Mouse (Mus musculus) lung, embryonic 16.5 days (tissue): ENCODE measurements around the gene Edf1. TPM values are rescaled to one million over a fixed set of nuclear protein-coding genes. Genes with fewer than 3 reads are reported as not detected.

Experiments used
- ATAC-seq: fragments of 200-750 bp; cut with Nextera tagmentation; 2 replicates; pipeline ENCODE4 v1.8.0; 2017; ENCODE audit warnings: low read depth, mild to moderate bottlenecking, moderate library complexity
- H3K27ac ChIP-seq: fragments of 300-500 bp; sonication (generic); 2 replicates; pipeline ENCODE4 v1.5.1; 2014; ENCODE audit warnings: mild to moderate bottlenecking, control low read depth, low read length
- H3K27me3 ChIP-seq: fragments of 300-500 bp; sonication (generic); 2 replicates; pipeline ENCODE4 v1.6.1; 2014; ENCODE audit warnings: low read depth, low read length, mixed read lengths; ENCODE audit not compliant: control insufficient read depth, insufficient read depth
- H3K36me3 ChIP-seq: fragments of 300-500 bp; sonication (generic); 2 replicates; pipeline ENCODE4 v1.6.1; 2014; ENCODE audit warnings: low read length; ENCODE audit not compliant: control insufficient read depth, insufficient read depth
- H3K4me1 ChIP-seq: fragments of 300-500 bp; sonication (generic); replicated peaks from 2 replicates; pipeline ENCODE4 v1.6.1; 2014; ENCODE audit warnings: low read length, mixed read lengths; ENCODE audit not compliant: control insufficient read depth, insufficient read depth
- H3K4me2 ChIP-seq: fragments of 300-500 bp; sonication (generic); 2 replicates; pipeline ENCODE4 v1.6.1; 2014; ENCODE audit warnings: low read depth, low read length, control low read depth
- H3K4me3 ChIP-seq: fragments of 300-500 bp; sonication (generic); 2 replicates; pipeline ENCODE4 v1.5.1; 2014; ENCODE audit warnings: mild to moderate bottlenecking, low read length, control low read depth
- H3K9ac ChIP-seq: fragments of 300-500 bp; sonication (generic); 2 replicates; pipeline ENCODE4 v1.6.1; 2014; ENCODE audit warnings: low read length, control low read depth
- H3K9me3 ChIP-seq: fragments of 300-500 bp; sonication (generic); 2 replicates; pipeline ENCODE4 v1.6.1; 2016; ENCODE audit warnings: low read length; ENCODE audit not compliant: control insufficient read depth
- WGBS: fragments of 180-500 bp; shearing (Covaris S2); extraction: QIAGEN DNeasy Blood & Tissue Kit; methylation state at CpG from one replicate; pipeline ENCODE4 v1.1.7; 2014; 5-methylcytosine and 5-hydroxymethylcytosine counted together
- polyA plus RNA-seq: library from polyadenylated mRNA; unstranded; fragments of >200 nt; fragmentation: Nextera tagmentation; extraction: Ambion mirVana; gene quantifications from 2 replicates; pipeline ENCODE4 v1.2.1, GENCODE M21; 2015

Gene Edf1
- polyA plus RNA-seq, 1 experiment from 2014 or later: 355 TPM

- peaks cover 10% of the 10 kb centered on the region for H3K4me1 ChIP-seq
- no peak overlapping the region for H3K4me2 ChIP-seq
- no peak overlapping the region for H3K9ac ChIP-seq
- ATAC-seq: no peak
- no peak overlapping the region for H3K4me3 ChIP-seq
- no peaks in the 10 kb centered on the region for H3K9me3 ChIP-seq
- WGBS: 69% methylated on average over 3 of the region's 3 CpGs
- no peak overlapping the region for H3K27ac ChIP-seq
- H3K36me3 ChIP-seq: peaks cover 23% of the 10 kb centered on the region
- peaks cover 8% of the 10 kb centered on the region for H3K27me3 ChIP-seq
Measured at GRCm38 (mm10) chr2:25585601-25586000, 28.0 kb downstream of the Edf1 start.

- Histone ChIP-seq H3K27me3 (no peaks in the 10 kb centered on the region), H3K4me3 (no peak overlapping the region), H3K4me2 (no peak overlapping the region), H3K36me3 (peaks cover 37% of the 10 kb centered on the region), H3K9me3 (no peaks in the 10 kb centered on the region), H3K4me1 (peaks cover 2% of the 10 kb centered on the region; the same call in 1 of the 2 replicates), H3K9ac (no peak overlapping the region), H3K27ac (no peak overlapping the region)
- no peak for ATAC-seq
- WGBS: 86% methylated on average over 8 of the region's 8 CpGs
Measured at GRCm38 (mm10) chr2:25587290-25587689, 29.6 kb downstream of the Edf1 start.

- H3K4me1 ChIP-seq: no peaks in the 10 kb centered on the region
- H3K9ac ChIP-seq: no peak overlapping the region
- ATAC-seq: no peak
- H3K27ac ChIP-seq: no peak overlapping the region
- peaks cover 45% of the 10 kb centered on the region for H3K36me3 ChIP-seq
- WGBS: 88% methylated on average over 8 of the region's 8 CpGs
- H3K4me3 ChIP-seq: no peak overlapping the region
- no peak overlapping the region for H3K4me2 ChIP-seq
- H3K9me3 ChIP-seq: no peaks in the 10 kb centered on the region
- no peaks in the 10 kb centered on the region for H3K27me3 ChIP-seq
Measured at GRCm38 (mm10) chr2:25588227-25588907, 30.7 kb downstream of the Edf1 start.

- Histone ChIP-seq H3K9me3 (no peaks in the 10 kb centered on the region), H3K4me3 (no peak overlapping the region), H3K4me2 (no peak overlapping the region), H3K4me1 (no peaks in the 10 kb centered on the region), H3K9ac (no peak overlapping the region), H3K36me3 (peaks cover 53% of the 10 kb centered on the region), H3K27me3 (no peaks in the 10 kb centered on the region), H3K27ac (no peak overlapping the region)
- 82% methylated on average over 2 of the region's 2 CpGs for WGBS
- ATAC-seq: no peak
Measured at GRCm38 (mm10) chr2:25591863-25592262, 34.2 kb downstream of the Edf1 start.

GRCm38 (mm10) chr2:25596765-25597510, 39.3 kb downstream of the Edf1 start:
- no peak overlapping the region for H3K4me3 ChIP-seq
- no peak overlapping the region for H3K9ac ChIP-seq
- WGBS: 93% methylated on average over 5 of the region's 5 CpGs

GRCm38 (mm10) chr2:25598749-25599148, 41.1 kb downstream of the Edf1 start:
- Histone ChIP-seq H3K36me3 (peaks cover 64% of the 10 kb centered on the region), H3K27ac (no peak overlapping the region), H3K9ac (no peak overlapping the region)

More at GRCm38 (mm10) chr2:25596765-25597510, 39.3 kb downstream of the Edf1 start:
- H3K9me3 ChIP-seq: no peaks in the 10 kb centered on the region
- H3K27ac ChIP-seq: no peak overlapping the region
- no peaks in the 10 kb centered on the region for H3K27me3 ChIP-seq
- H3K4me1 ChIP-seq: no peaks in the 10 kb centered on the region
- H3K4me2 ChIP-seq: no peak overlapping the region
- no peak for ATAC-seq
- peaks cover 77% of the 10 kb centered on the region for H3K36me3 ChIP-seq

GRCm38 (mm10) chr2:25600037-25600436, 42.4 kb downstream of the Edf1 start:
- no peaks in the 10 kb centered on the region for H3K4me1 ChIP-seq
- no peaks in the 10 kb centered on the region for H3K9me3 ChIP-seq
- WGBS: 84% methylated on average over 2 of the region's 2 CpGs
- no peak overlapping the region for H3K4me2 ChIP-seq
- no peak overlapping the region for H3K9ac ChIP-seq
- no peak for ATAC-seq
- no peak overlapping the region for H3K27ac ChIP-seq
- H3K36me3 ChIP-seq: peaks cover 58% of the 10 kb centered on the region
- H3K27me3 ChIP-seq: no peaks in the 10 kb centered on the region
- H3K4me3 ChIP-seq: no peak overlapping the region

More at GRCm38 (mm10) chr2:25598749-25599148, 41.1 kb downstream of the Edf1 start:
- WGBS: 93% methylated on average over 1 of the region's 1 CpGs
- no peaks in the 10 kb centered on the region for H3K27me3 ChIP-seq
- H3K9me3 ChIP-seq: no peaks in the 10 kb centered on the region
- H3K4me1 ChIP-seq: no peaks in the 10 kb centered on the region
- no peak overlapping the region for H3K4me2 ChIP-seq
- ATAC-seq: no peak
- H3K4me3 ChIP-seq: no peak overlapping the region

- Histone ChIP-seq H3K4me3 (no peak overlapping the region), H3K9ac (no peak overlapping the region), H3K9me3 (no peaks in the 10 kb centered on the region), H3K4me2 (no peak overlapping the region), H3K27ac (no peak overlapping the region), H3K4me1 (peaks cover 8% of the 10 kb centered on the region), H3K27me3 (no peaks in the 10 kb centered on the region), H3K36me3 (peaks cover 41% of the 10 kb centered on the region)
- WGBS: 89% methylated on average over 5 of the region's 5 CpGs
- no peak for ATAC-seq
Measured at GRCm38 (mm10) chr2:25602526-25602925, 44.9 kb downstream of the Edf1 start.

GRCm38 (mm10) chr2:25607761-25608622, 50.3 kb downstream of the Edf1 start, which contains the start of gene Rabl6:
Gene Rabl6, minus strand, starts transcription at chr2:25608521.
- Histone ChIP-seq H3K9ac (peak within 1 kb of the TSS; percentile 99), H3K9me3 (no peaks in the 10 kb centered on the region), H3K4me3 (peak within 1 kb of the TSS; percentile 98), H3K27me3 (no peaks in the 10 kb centered on the region), H3K4me1 (peaks cover 12% of the 10 kb centered on the region), H3K27ac (peak within 1 kb of the TSS; percentile 93), H3K4me2 (peak within 1 kb of the TSS; percentile 59), H3K36me3 (no peaks in the 10 kb centered on the region)
- ATAC-seq: peak; percentile 94
- WGBS: under 1% methylated on average over 80 of the region's 80 CpGs
